Mouse (Mus musculus) forebrain, embryonic 12.5 days (tissue): ENCODE measurements at regions not wholly inside any gene's neighbourhood (a gene's known extent, or its start where the extent isn't known, plus 50 kb on each side); places are given as distances from the start of the nearest gene placed in this dataset.
"Not testable (repeated sequence)": the region's sequence is repeated elsewhere in the genome, so short reads cannot be mapped to it uniquely, and the experiment has no call there.

Experiments used
- ATAC-seq: fragments of 200-750 bp; cut with Nextera tagmentation; 2 replicates; pipeline ENCODE4 v1.8.0; 2017; ENCODE audit warnings: moderate TSS enrichment; ENCODE audit not compliant: low FRiP score
- H3K27ac ChIP-seq: fragments of 300-500 bp; sonication (generic); 2 replicates; pipeline ENCODE4 v1.5.1; 2016; ENCODE audit warnings: mild to moderate bottlenecking
- H3K27me3 ChIP-seq: fragments of 300-500 bp; sonication (generic); 2 replicates; pipeline ENCODE4 v1.6.1; 2016; ENCODE audit warnings: mild to moderate bottlenecking
- H3K36me3 ChIP-seq: fragments of 300-500 bp; sonication (generic); replicated peaks from 2 replicates; pipeline ENCODE4 v1.6.1; 2016; ENCODE audit warnings: mild to moderate bottlenecking
- H3K4me1 ChIP-seq: fragments of 300-500 bp; sonication (generic); 2 replicates; pipeline ENCODE4 v1.6.1; 2016
- H3K4me2 ChIP-seq: fragments of 300-500 bp; sonication (generic); 2 replicates; pipeline ENCODE4 v1.6.1; 2016; ENCODE audit warnings: mild to moderate bottlenecking, moderate library complexity
- H3K4me3 ChIP-seq: fragments of 300-500 bp; sonication (generic); replicated peaks from 2 replicates; pipeline ENCODE4 v1.5.1; 2016; ENCODE audit warnings: mild to moderate bottlenecking
- H3K9ac ChIP-seq: fragments of 300-500 bp; sonication (generic); 2 replicates; pipeline ENCODE4 v1.6.1; 2016; ENCODE audit warnings: mild to moderate bottlenecking
- H3K9me3 ChIP-seq: fragments of 300-500 bp; sonication (generic); 2 replicates; pipeline ENCODE4 v1.6.1; 2016
- WGBS: fragments of 180-500 bp; shearing (Covaris S2); methylation state at CpG from one replicate; pipeline ENCODE4 v1.1.7; 2016; 5-methylcytosine and 5-hydroxymethylcytosine counted together

GRCm38 (mm10) chr3:50634457-50635075, 191.2 kb upstream of the Slc7a11 start:
- H3K4me2 ChIP-seq = no peak overlapping the region
- no peak overlapping the region for H3K9ac ChIP-seq
- ATAC-seq = peak; percentile 50; the same call in 1 of the 2 replicates
- H3K4me3 ChIP-seq = no peak overlapping the region
- WGBS = 22% methylated on average over 7 of the region's 7 CpGs
- H3K4me1 ChIP-seq = peaks cover 4% of the 10 kb centered on the region; the same call in 1 of the 2 replicates
- H3K9me3 ChIP-seq = no peaks in the 10 kb centered on the region
- no peaks in the 10 kb centered on the region for H3K36me3 ChIP-seq
- H3K27ac ChIP-seq = no peak overlapping the region
- 0 out of 2 replicates have a peak, but pooled peaks cover 4% of the 10 kb centered on the region for H3K27me3 ChIP-seq

GRCm38 (mm10) chr3:50631286-50631685, 187.9 kb upstream of the Slc7a11 start:
- no peak overlapping the region for H3K9ac ChIP-seq
- no peaks in the 10 kb centered on the region for H3K4me1 ChIP-seq
- H3K4me2 ChIP-seq = no peak overlapping the region
- no peaks in the 10 kb centered on the region for H3K36me3 ChIP-seq
- no peak overlapping the region for H3K27ac ChIP-seq
- no peak for ATAC-seq
- no peaks in the 10 kb centered on the region for H3K27me3 ChIP-seq
- H3K4me3 ChIP-seq = no peak overlapping the region
- no peaks in the 10 kb centered on the region for H3K9me3 ChIP-seq

GRCm38 (mm10) chr3:50628092-50628696, 184.8 kb upstream of the Slc7a11 start:
- Histone ChIP-seq H3K36me3 (no peaks in the 10 kb centered on the region), H3K9ac (no peak overlapping the region), H3K4me3 (no peak overlapping the region), H3K9me3 (no peaks in the 10 kb centered on the region), H3K4me1 (no peaks in the 10 kb centered on the region), H3K4me2 (no peak overlapping the region), H3K27me3 (no peaks in the 10 kb centered on the region), H3K27ac (no peak overlapping the region)
- ATAC-seq = no peak
- 95% methylated on average over 9 of the region's 9 CpGs for WGBS

- not testable (repeated sequence) for H3K9me3 ChIP-seq, H3K27me3 ChIP-seq, H3K27ac ChIP-seq, H3K4me1 ChIP-seq, ATAC-seq, H3K9ac ChIP-seq, H3K36me3 ChIP-seq, H3K4me2 ChIP-seq, H3K4me3 ChIP-seq
- 73% methylated on average over 3 of the region's 3 CpGs for WGBS
Measured at GRCm38 (mm10) chr3:50621176-50621575, 177.8 kb upstream of the Slc7a11 start.

GRCm38 (mm10) chr3:50619061-50619460, 175.6 kb upstream of the Slc7a11 start:
- Histone ChIP-seq H3K27me3 (no peaks in the 10 kb centered on the region), H3K4me3 (no peak overlapping the region), H3K4me2 (no peak overlapping the region), H3K36me3 (no peaks in the 10 kb centered on the region), H3K27ac (no peak overlapping the region), H3K9ac (no peak overlapping the region), H3K4me1 (no peaks in the 10 kb centered on the region), H3K9me3 (no peaks in the 10 kb centered on the region)
- no peak for ATAC-seq
- 91% methylated on average over 6 of the region's 6 CpGs for WGBS

- Histone ChIP-seq H3K9me3 (no peaks in the 10 kb centered on the region), H3K4me1 (no peaks in the 10 kb centered on the region), H3K4me3 (no peak overlapping the region), H3K27me3 (no peaks in the 10 kb centered on the region), H3K4me2 (no peak overlapping the region), H3K9ac (no peak overlapping the region), H3K36me3 (no peaks in the 10 kb centered on the region), H3K27ac (no peak overlapping the region)
- no peak for ATAC-seq
- WGBS = 85% methylated on average over 8 of the region's 8 CpGs
Measured at GRCm38 (mm10) chr3:50615384-50616285, 172.2 kb upstream of the Slc7a11 start.

- H3K4me3 ChIP-seq = no peak overlapping the region
- no peaks in the 10 kb centered on the region for H3K36me3 ChIP-seq
- H3K4me2 ChIP-seq = no peak overlapping the region
- no peaks in the 10 kb centered on the region for H3K27me3 ChIP-seq
- WGBS = 91% methylated on average over 2 of the region's 2 CpGs
- no peak for ATAC-seq
- no peak overlapping the region for H3K9ac ChIP-seq
- no peaks in the 10 kb centered on the region for H3K9me3 ChIP-seq
- H3K27ac ChIP-seq = no peak overlapping the region
- H3K4me1 ChIP-seq = peaks cover 3% of the 10 kb centered on the region; the same call in 1 of the 2 replicates
Measured at GRCm38 (mm10) chr3:50613011-50613410, 169.6 kb upstream of the Slc7a11 start.

- no peak for ATAC-seq
- Histone ChIP-seq H3K4me2 (no peak overlapping the region), H3K27me3 (no peaks in the 10 kb centered on the region), H3K9me3 (no peaks in the 10 kb centered on the region), H3K27ac (no peak overlapping the region), H3K36me3 (no peaks in the 10 kb centered on the region), H3K4me1 (peaks cover 8% of the 10 kb centered on the region; the same call in 1 of the 2 replicates), H3K4me3 (no peak overlapping the region), H3K9ac (no peak overlapping the region)
- 49% methylated on average over 11 of the region's 11 CpGs for WGBS
Measured at GRCm38 (mm10) chr3:50609341-50610012, 166.1 kb upstream of the Slc7a11 start.

GRCm38 (mm10) chr3:50607736-50608135, 164.3 kb upstream of the Slc7a11 start:
- H3K27ac ChIP-seq = no peak overlapping the region
- no peaks in the 10 kb centered on the region for H3K27me3 ChIP-seq
- H3K36me3 ChIP-seq = no peaks in the 10 kb centered on the region
- no peak overlapping the region for H3K4me3 ChIP-seq
- no peak for ATAC-seq
- 70% methylated on average over 7 of the region's 7 CpGs for WGBS
- H3K9me3 ChIP-seq = no peaks in the 10 kb centered on the region
- no peak overlapping the region for H3K9ac ChIP-seq
- no peak overlapping the region for H3K4me2 ChIP-seq
- peaks cover 8% of the 10 kb centered on the region; the same call in 1 of the 2 replicates for H3K4me1 ChIP-seq

GRCm38 (mm10) chr3:50606986-50607385, 163.6 kb upstream of the Slc7a11 start:
- no peak overlapping the region for H3K4me2 ChIP-seq
- H3K27me3 ChIP-seq = no peaks in the 10 kb centered on the region
- no peaks in the 10 kb centered on the region for H3K9me3 ChIP-seq
- H3K27ac ChIP-seq = no peak overlapping the region
- WGBS = 17% methylated on average over 1 of the region's 1 CpGs
- H3K4me3 ChIP-seq = no peak overlapping the region
- no peak for ATAC-seq
- no peak overlapping the region for H3K9ac ChIP-seq
- no peaks in the 10 kb centered on the region for H3K36me3 ChIP-seq
- H3K4me1 ChIP-seq = peaks cover 8% of the 10 kb centered on the region; the same call in 1 of the 2 replicates

GRCm38 (mm10) chr3:50605750-50606149, 162.3 kb upstream of the Slc7a11 start:
- Histone ChIP-seq H3K4me1 (peaks cover 8% of the 10 kb centered on the region; the same call in 1 of the 2 replicates), H3K4me3 (no peak overlapping the region), H3K9ac (no peak overlapping the region), H3K27ac (no peak overlapping the region), H3K4me2 (no peak overlapping the region), H3K9me3 (no peaks in the 10 kb centered on the region), H3K27me3 (no peaks in the 10 kb centered on the region), H3K36me3 (no peaks in the 10 kb centered on the region)
- WGBS = 91% methylated on average over 4 of the region's 4 CpGs
- no peak for ATAC-seq

GRCm38 (mm10) chr3:50603182-50603581, 159.8 kb upstream of the Slc7a11 start:
- 87% methylated on average over 7 of the region's 7 CpGs for WGBS
- H3K4me2 ChIP-seq = no peak overlapping the region
- ATAC-seq = no peak
- no peaks in the 10 kb centered on the region for H3K27me3 ChIP-seq
- no peak overlapping the region for H3K27ac ChIP-seq
- H3K4me3 ChIP-seq = no peak overlapping the region
- 0 out of 2 replicates have a peak, but pooled peaks cover 5% of the 10 kb centered on the region for H3K4me1 ChIP-seq
- H3K36me3 ChIP-seq = no peaks in the 10 kb centered on the region
- H3K9me3 ChIP-seq = no peaks in the 10 kb centered on the region
- no peak overlapping the region for H3K9ac ChIP-seq
